In genomic region chr10:117756784-117757183, GRCm38 (mm10) we compare ENCODE assay signal across 27 mouse cellular contexts. TPM values are rescaled to one million over a fixed set of nuclear protein-coding genes. Genes with fewer than 3 reads are reported as not detected.
"Had no signal": no experiment of that assay in that cellular context is flagged by ENCODE, and none has a peak within 500 bp of the region (broad histone marks: within the 10 kb centered on the region; RNA-seq: fewer than 3 reads in every experiment).

No protein-coding gene starts in this region.

- H3K9me3 ChIP-seq: embryonic facial prominence, embryonic 10.5 days; embryonic facial prominence, embryonic 12.5 days; embryonic facial prominence, embryonic 13.5 days; embryonic facial prominence, embryonic 15.5 days; forebrain, embryonic 10.5 days; forebrain, embryonic 12.5 days; forebrain, embryonic 13.5 days; heart, embryonic 10.5 days had no signal

- H3K9ac ChIP-seq: embryonic facial prominence, embryonic 12.5 days; embryonic facial prominence, embryonic 13.5 days; embryonic facial prominence, embryonic 15.5 days; forebrain, embryonic 12.5 days; forebrain, embryonic 13.5 days; forebrain, postnatal 0 days had no signal

- ATAC-seq: forebrain, embryonic 13.5 days; forebrain, embryonic 14.5 days; forebrain, embryonic 16.5 days; forebrain, postnatal 0 days had no signal

- DNase-seq: cerebellum, adult 9-10 months; cerebellum, adult 9-11 months; cerebellum, postnatal 10 days; cerebellum, postnatal 14 days; cerebellum, postnatal 25 days; cerebellum, postnatal 36 days; embryo, embryonic 11 days; forebrain, postnatal 0 days; gastrocnemius, adult 2 months; gastrocnemius, postnatal 10 days; gastrocnemius, postnatal 14 days; gastrocnemius, postnatal 25 days; gastrocnemius, postnatal 36 days; heart, adult 11 months; heart, adult 18-20 months; heart, adult 2 months had no signal

- H3K27ac ChIP-seq: embryonic facial prominence, embryonic 10.5 days; embryonic facial prominence, embryonic 12.5 days; embryonic facial prominence, embryonic 13.5 days; embryonic facial prominence, embryonic 15.5 days; forebrain, embryonic 10.5 days; forebrain, embryonic 12.5 days; forebrain, embryonic 13.5 days; gastrocnemius, adult 2 months; heart, adult 2 months; heart, embryonic 10.5 days had no signal

- H3K4me2 ChIP-seq: embryonic facial prominence, embryonic 12.5 days; embryonic facial prominence, embryonic 13.5 days; embryonic facial prominence, embryonic 15.5 days; forebrain, embryonic 12.5 days; forebrain, embryonic 13.5 days had no signal

- H3K27me3 ChIP-seq: embryonic facial prominence, embryonic 12.5 days; embryonic facial prominence, embryonic 13.5 days; embryonic facial prominence, embryonic 15.5 days; forebrain, embryonic 12.5 days; forebrain, embryonic 13.5 days had no signal

- H3K4me3 ChIP-seq: embryonic facial prominence, embryonic 10.5 days; embryonic facial prominence, embryonic 12.5 days; embryonic facial prominence, embryonic 13.5 days; embryonic facial prominence, embryonic 15.5 days; erythroblast, embryonic 14.5 days; forebrain, embryonic 10.5 days; forebrain, embryonic 12.5 days; forebrain, embryonic 13.5 days; gastrocnemius, adult 2 months; heart, adult 2 months; heart, embryonic 10.5 days had no signal

- H3K4me1 ChIP-seq: embryonic facial prominence, embryonic 10.5 days; embryonic facial prominence, embryonic 12.5 days; embryonic facial prominence, embryonic 13.5 days; embryonic facial prominence, embryonic 15.5 days; forebrain, embryonic 10.5 days; forebrain, embryonic 12.5 days; forebrain, embryonic 13.5 days; heart, embryonic 10.5 days had no signal

RNA-seq across cellular contexts. Expression of gene Slc35e3, which starts 10.6 kb away (rescaled TPM):
- polyA plus RNA-seq: erythroblast, embryonic 14.5 days had no signal
